Mouse (Mus musculus) forebrain, embryonic 15.5 days (tissue): ENCODE measurements around the gene Fasn. TPM values are rescaled to one million over a fixed set of nuclear protein-coding genes. Genes with fewer than 3 reads are reported as not detected.
"Not testable (repeated sequence)": the region's sequence is repeated elsewhere in the genome, so short reads cannot be mapped to it uniquely, and the experiment has no call there.

Experiments used
- ATAC-seq: fragments of 200-750 bp; cut with Nextera tagmentation; replicated peaks from 2 replicates; pipeline ENCODE4 v1.8.0; 2017; ENCODE audit warnings: mild to moderate bottlenecking, moderate TSS enrichment, moderate library complexity
- H3K27ac ChIP-seq: fragments of 300-500 bp; sonication (generic); replicated peaks from 2 replicates; pipeline ENCODE4 v1.5.1; 2015; ENCODE audit warnings: mild to moderate bottlenecking, inconsistent platforms
- H3K27me3 ChIP-seq: fragments of 300-500 bp; sonication (generic); 2 replicates; pipeline ENCODE4 v1.6.1; 2015; ENCODE audit warnings: inconsistent platforms
- H3K36me3 ChIP-seq: fragments of 300-500 bp; sonication (generic); 2 replicates; pipeline ENCODE4 v1.6.1; 2015; ENCODE audit warnings: mild to moderate bottlenecking, inconsistent platforms
- H3K4me1 ChIP-seq: fragments of 300-500 bp; sonication (generic); 2 replicates; pipeline ENCODE4 v1.6.1; 2015; ENCODE audit warnings: inconsistent platforms
- H3K4me2 ChIP-seq: fragments of 300-500 bp; sonication (generic); replicated peaks from 2 replicates; pipeline ENCODE4 v1.6.1; 2015; ENCODE audit warnings: mild to moderate bottlenecking, inconsistent platforms
- H3K4me3 ChIP-seq: fragments of 300-500 bp; sonication (generic); 2 replicates; pipeline ENCODE4 v1.5.1; 2015; ENCODE audit warnings: mild to moderate bottlenecking, inconsistent platforms
- H3K9ac ChIP-seq: fragments of 300-500 bp; sonication (generic); replicated peaks from 2 replicates; pipeline ENCODE4 v1.6.1; 2015; ENCODE audit warnings: mild to moderate bottlenecking, inconsistent platforms
- H3K9me3 ChIP-seq: fragments of 300-500 bp; sonication (generic); 2 replicates; pipeline ENCODE4 v1.6.1; 2016; ENCODE audit warnings: inconsistent platforms
- WGBS: fragments of 180-500 bp; shearing (Covaris S2); methylation state at CpG from one replicate; pipeline ENCODE4 v1.1.7; 2015; ENCODE audit warnings: mixed read lengths; 5-methylcytosine and 5-hydroxymethylcytosine counted together
- polyA plus RNA-seq: library from polyadenylated mRNA; unstranded; fragments of >200 nt; fragmentation: Nextera tagmentation; extraction: Ambion mirVana; gene quantifications from 2 replicates; pipeline ENCODE4 v1.2.1, GENCODE M21; 2015

The Fasn gene
- 78.3 and 80.6 TPM in 2 replicates for polyA plus RNA-seq

- Histone ChIP-seq H3K9me3 (no peaks in the 10 kb centered on the region), H3K36me3 (peaks cover 26% of the 10 kb centered on the region), H3K27me3 (no peaks in the 10 kb centered on the region), H3K4me1 (peaks cover 42% of the 10 kb centered on the region), H3K4me3 (peak within 1 kb of the TSS; percentile 79), H3K27ac (peak within 1 kb of the TSS; percentile 99), H3K4me2 (peak within 1 kb of the TSS; percentile 94), H3K9ac (peak within 1 kb of the TSS; percentile 83)
- peak; percentile 92 for ATAC-seq
- under 1% methylated on average over 95 of the region's 109 CpGs for WGBS
These were observed at the start of gene Fasn for GRCm38 (mm10) chr11:120823956-120824786. TSS of gene Fasn (minus strand) at chr11:120824547.

- Histone ChIP-seq H3K27ac (no peak overlapping the region), H3K27me3 (no peaks in the 10 kb centered on the region), H3K9me3 (no peaks in the 10 kb centered on the region), H3K4me3 (no peak overlapping the region), H3K36me3 (no peaks in the 10 kb centered on the region), H3K4me2 (no peak overlapping the region), H3K4me1 (no peaks in the 10 kb centered on the region), H3K9ac (no peak overlapping the region)
- 89% methylated on average over 6 of the region's 6 CpGs for WGBS
- no peak for ATAC-seq
These were observed 48.9 kb upstream of the Fasn start for GRCm38 (mm10) chr11:120873206-120873605.

GRCm38 (mm10) chr11:120871521-120871920 is 47.2 kb upstream of the Fasn start:
- no peak overlapping the region for H3K27ac ChIP-seq
- H3K4me1 ChIP-seq: no peaks in the 10 kb centered on the region
- 94% methylated on average over 9 of the region's 9 CpGs for WGBS
- no peaks in the 10 kb centered on the region for H3K36me3 ChIP-seq
- H3K9me3 ChIP-seq: no peaks in the 10 kb centered on the region
- H3K27me3 ChIP-seq: no peaks in the 10 kb centered on the region
- H3K4me2 ChIP-seq: no peak overlapping the region
- no peak overlapping the region for H3K9ac ChIP-seq
- no peak for ATAC-seq
- no peak overlapping the region for H3K4me3 ChIP-seq

- 91% methylated on average over 1 of the region's 1 CpGs for WGBS
- Histone ChIP-seq H3K4me2 (no peak overlapping the region), H3K27me3 (no peaks in the 10 kb centered on the region), H3K4me1 (no peaks in the 10 kb centered on the region), H3K9me3 (no peaks in the 10 kb centered on the region), H3K36me3 (peaks cover 2% of the 10 kb centered on the region; the same call in 1 of the 2 replicates), H3K4me3 (no peak overlapping the region), H3K9ac (no peak overlapping the region), H3K27ac (no peak overlapping the region)
- no peak for ATAC-seq
These were observed 41.5 kb upstream of the Fasn start for GRCm38 (mm10) chr11:120865816-120866215.

- Histone ChIP-seq H3K9me3 (no peaks in the 10 kb centered on the region), H3K27me3 (no peaks in the 10 kb centered on the region), H3K9ac (no peak overlapping the region), H3K36me3 (peaks cover 19% of the 10 kb centered on the region), H3K4me2 (no peak overlapping the region), H3K4me3 (no peak overlapping the region), H3K4me1 (no peaks in the 10 kb centered on the region), H3K27ac (no peak overlapping the region)
- no peak for ATAC-seq
- 87% methylated on average over 10 of the region's 10 CpGs for WGBS
These were observed 38.5 kb upstream of the Fasn start for GRCm38 (mm10) chr11:120862819-120863218.

GRCm38 (mm10) chr11:120855938-120856337 is 31.6 kb upstream of the Fasn start:
- WGBS: 100% methylated on average over 3 of the region's 3 CpGs
- not testable (repeated sequence) for ATAC-seq, H3K4me3 ChIP-seq, H3K27me3 ChIP-seq, H3K9me3 ChIP-seq, H3K4me1 ChIP-seq, H3K4me2 ChIP-seq, H3K27ac ChIP-seq, H3K9ac ChIP-seq
- H3K36me3 ChIP-seq: peaks cover 17% of the 10 kb centered on the region

GRCm38 (mm10) chr11:120853788-120854187 is 29.4 kb upstream of the Fasn start:
- Histone ChIP-seq H3K27ac (no peak overlapping the region), H3K4me3 (no peak overlapping the region), H3K4me1 (no peaks in the 10 kb centered on the region), H3K4me2 (no peak overlapping the region), H3K9me3 (no peaks in the 10 kb centered on the region), H3K27me3 (no peaks in the 10 kb centered on the region), H3K9ac (no peak overlapping the region), H3K36me3 (peaks cover 5% of the 10 kb centered on the region; the same call in 1 of the 2 replicates)
- 64% methylated on average over 4 of the region's 4 CpGs for WGBS
- no peak for ATAC-seq

- H3K4me1 ChIP-seq: no peaks in the 10 kb centered on the region
- H3K4me3 ChIP-seq: no peak overlapping the region
- H3K4me2 ChIP-seq: no peak overlapping the region
- H3K9me3 ChIP-seq: no peaks in the 10 kb centered on the region
- no peaks in the 10 kb centered on the region for H3K27me3 ChIP-seq
- 98% methylated on average over 4 of the region's 4 CpGs for WGBS
- no peak overlapping the region for H3K9ac ChIP-seq
- H3K27ac ChIP-seq: no peak overlapping the region
- no peak for ATAC-seq
- 0 out of 2 replicates have a peak, but pooled peaks cover under 1% of the 10 kb centered on the region for H3K36me3 ChIP-seq
These were observed 28.8 kb upstream of the Fasn start for GRCm38 (mm10) chr11:120853158-120853557.

- H3K4me3 ChIP-seq: no peak overlapping the region
- no peaks in the 10 kb centered on the region for H3K36me3 ChIP-seq
- H3K27ac ChIP-seq: no peak overlapping the region
- 67% methylated on average over 11 of the region's 11 CpGs for WGBS
- no peak overlapping the region for H3K9ac ChIP-seq
- no peaks in the 10 kb centered on the region for H3K9me3 ChIP-seq
- no peak overlapping the region for H3K4me2 ChIP-seq
- no peaks in the 10 kb centered on the region for H3K4me1 ChIP-seq
- no peak for ATAC-seq
- no peaks in the 10 kb centered on the region for H3K27me3 ChIP-seq
These were observed 28.0 kb upstream of the Fasn start for GRCm38 (mm10) chr11:120852083-120852935.

- no peaks in the 10 kb centered on the region for H3K27me3 ChIP-seq
- H3K9ac ChIP-seq: no peak overlapping the region
- no peak overlapping the region for H3K4me2 ChIP-seq
- H3K4me3 ChIP-seq: no peak overlapping the region
- no peaks in the 10 kb centered on the region for H3K36me3 ChIP-seq
- H3K9me3 ChIP-seq: no peaks in the 10 kb centered on the region
- no peaks in the 10 kb centered on the region for H3K4me1 ChIP-seq
- no peak for ATAC-seq
- no peak overlapping the region for H3K27ac ChIP-seq
- 76% methylated on average over 2 of the region's 2 CpGs for WGBS
These were observed 27.2 kb upstream of the Fasn start for GRCm38 (mm10) chr11:120851582-120851981.

- Histone ChIP-seq H3K4me1 (no peaks in the 10 kb centered on the region), H3K9ac (no peak overlapping the region), H3K36me3 (no peaks in the 10 kb centered on the region), H3K4me3 (no peak overlapping the region), H3K27ac (no peak overlapping the region), H3K9me3 (no peaks in the 10 kb centered on the region), H3K4me2 (no peak overlapping the region), H3K27me3 (no peaks in the 10 kb centered on the region)
- ATAC-seq: no peak
- WGBS: 70% methylated on average over 1 of the region's 1 CpGs
These were observed 26.8 kb upstream of the Fasn start for GRCm38 (mm10) chr11:120851132-120851531.

GRCm38 (mm10) chr11:120850331-120851030 is 26.1 kb upstream of the Fasn start:
- H3K27ac ChIP-seq: no peak overlapping the region
- H3K27me3 ChIP-seq: no peaks in the 10 kb centered on the region
- H3K9me3 ChIP-seq: no peaks in the 10 kb centered on the region
- no peak for ATAC-seq
- no peak overlapping the region for H3K4me2 ChIP-seq
- WGBS: 70% methylated on average over 2 of the region's 2 CpGs
- H3K36me3 ChIP-seq: no peaks in the 10 kb centered on the region
- no peak overlapping the region for H3K9ac ChIP-seq
- no peak overlapping the region for H3K4me3 ChIP-seq
- no peaks in the 10 kb centered on the region for H3K4me1 ChIP-seq
